Mouse (Mus musculus): ENCODE results near the gene Csrnp3. TPM values are rescaled to one million over a fixed set of nuclear protein-coding genes. Genes with fewer than 3 reads are reported as not detected.
A peak's percentile ranks its signal among the peaks of the same experiment; 100 is the strongest.

Csrnp3 gene
- polyA plus RNA-seq, 1 experiment from 2014 or later, result 0.42 TPM

DNA sequence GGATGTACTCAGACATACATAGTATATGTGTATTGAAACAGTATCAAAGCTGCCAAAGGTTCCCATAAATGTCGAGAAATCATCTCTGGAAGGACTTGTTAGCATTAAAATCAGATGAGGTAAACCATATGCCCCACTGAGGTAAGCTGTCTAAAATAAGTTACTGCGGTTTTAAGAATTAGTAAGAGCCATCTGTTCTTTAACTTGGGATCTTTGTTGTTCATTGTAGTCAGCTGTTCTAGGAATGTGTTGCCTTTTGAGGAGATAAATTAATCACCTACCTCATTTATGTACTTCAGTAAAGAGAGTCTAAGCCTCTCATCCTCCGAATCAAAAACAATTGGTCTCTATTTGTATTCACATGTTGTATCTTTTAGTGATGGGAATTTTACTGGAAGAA is 83.7 kb downstream of the Csrnp3 start:
- TF ChIP-seq CTCF (IDR thresholded peaks at IDR 0.05; ENCODE audit: low read depth), result no peak

DNA sequence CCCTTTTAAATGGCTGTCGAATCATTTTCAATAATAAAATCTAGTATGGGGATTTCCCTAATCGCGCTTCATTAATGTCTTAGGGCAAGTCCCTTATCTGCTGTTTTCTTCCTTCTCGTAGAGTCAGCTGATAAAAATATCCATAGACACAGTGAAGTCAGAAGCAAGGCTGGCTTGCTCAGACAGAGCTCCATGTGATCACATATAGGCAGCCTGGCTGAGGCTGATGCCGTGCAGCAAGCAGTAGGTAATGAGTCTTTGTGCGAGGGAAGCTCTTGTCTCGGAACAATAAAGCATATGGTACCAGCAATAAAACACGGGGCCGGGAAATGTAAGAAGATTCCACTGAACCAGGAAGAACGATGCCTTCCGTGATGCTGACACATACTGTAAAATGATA is 84.4 kb downstream of the Csrnp3 start:
- DNase-seq (ENCODE audit: low spot score), result no peak
- no peaks in the 10 kb centered on the region for H3K9me3 ChIP-seq (ENCODE audit: control insufficient read depth, low read length)
- no peak overlapping the region for H3K4me3 ChIP-seq (ENCODE audit: low read depth, low read length)
- H3K9ac ChIP-seq (ENCODE audit: low read length), result no peak overlapping the region
- no peak for ATAC-seq (ENCODE audit: low FRiP score, low TSS enrichment)
- 68% methylated on average over 11 of the region's 11 CpGs for WGBS
- no peak overlapping the region for H3K27ac ChIP-seq (replicated peaks)
- TF ChIP-seq CTCF (IDR thresholded peaks at IDR 0.05; ENCODE audit: low read depth), result no peak
- no peak for TF ChIP-seq EP300 (optimal IDR thresholded peaks at IDR 0.05)
- no peaks in the 10 kb centered on the region for H3K27me3 ChIP-seq (ENCODE audit: control insufficient read depth, insufficient read depth, low read length)
- no peaks in the 10 kb centered on the region for H3K4me1 ChIP-seq (replicated peaks; ENCODE audit: control insufficient read depth, insufficient read depth)
- no peak overlapping the region for H3K4me2 ChIP-seq (replicated peaks; ENCODE audit: low read depth)
- H3K36me3 ChIP-seq (ENCODE audit: control insufficient read depth, insufficient read depth, low read length), result no peaks in the 10 kb centered on the region

More for the DNA sequence above, 83.7 kb downstream of the Csrnp3 start:
- Histone ChIP-seq H3K4me3 (ENCODE audit: low read depth, low read length) (no peak overlapping the region), H3K36me3 (ENCODE audit: control insufficient read depth, insufficient read depth, low read length) (no peaks in the 10 kb centered on the region), H3K27me3 (ENCODE audit: control insufficient read depth, insufficient read depth, low read length) (no peaks in the 10 kb centered on the region), H3K4me2 (replicated peaks; ENCODE audit: low read depth) (no peak overlapping the region), H3K9me3 (ENCODE audit: control insufficient read depth, low read length) (no peaks in the 10 kb centered on the region), H3K9ac (ENCODE audit: low read length) (no peak overlapping the region), H3K4me1 (replicated peaks; ENCODE audit: control insufficient read depth, insufficient read depth) (no peaks in the 10 kb centered on the region), H3K27ac (replicated peaks) (no peak overlapping the region)
- no peak for ATAC-seq (ENCODE audit: low FRiP score, low TSS enrichment)
- DNase-seq (ENCODE audit: low spot score), result no peak
- WGBS, result 51% methylated on average over 3 of the region's 3 CpGs

DNA sequence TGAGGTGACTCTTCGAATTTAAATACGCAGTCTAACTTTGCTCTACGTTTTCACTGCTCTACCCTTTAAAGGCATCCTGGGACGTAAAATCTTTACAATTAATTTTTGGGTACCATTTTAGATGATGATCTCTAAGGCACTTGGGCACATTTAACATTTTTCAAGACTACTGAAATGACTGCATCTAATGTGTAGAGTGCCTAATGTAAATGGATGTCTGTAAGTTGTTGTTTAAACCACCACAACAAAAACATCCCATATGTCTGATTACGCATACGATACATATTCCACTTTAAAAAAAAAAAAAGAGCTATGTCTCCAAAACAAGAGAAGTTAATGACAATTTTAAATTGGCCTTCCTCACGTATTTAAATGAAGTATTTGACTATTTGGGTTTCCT is 85.7 kb downstream of the Csrnp3 start:
- Histone ChIP-seq H3K9ac (ENCODE audit: low read length) (no peak overlapping the region), H3K9me3 (ENCODE audit: control insufficient read depth, low read length) (no peaks in the 10 kb centered on the region), H3K27ac (replicated peaks) (no peak overlapping the region), H3K4me1 (replicated peaks; ENCODE audit: control insufficient read depth, insufficient read depth) (no peaks in the 10 kb centered on the region), H3K27me3 (ENCODE audit: control insufficient read depth, insufficient read depth, low read length) (no peaks in the 10 kb centered on the region), H3K4me3 (ENCODE audit: low read depth, low read length) (peak overlapping the region; percentile 38), H3K36me3 (ENCODE audit: control insufficient read depth, insufficient read depth, low read length) (no peaks in the 10 kb centered on the region), H3K4me2 (replicated peaks; ENCODE audit: low read depth) (peak overlapping the region; percentile 72)
- TF ChIP-seq EP300 (optimal IDR thresholded peaks at IDR 0.05) (no peak), CTCF (IDR thresholded peaks at IDR 0.05; ENCODE audit: low read depth) (no peak)
- WGBS, result 73% methylated on average over 7 of the region's 7 CpGs
- ATAC-seq (ENCODE audit: low FRiP score, low TSS enrichment) (no peak), DNase-seq (ENCODE audit: low spot score) (no peak)

DNA sequence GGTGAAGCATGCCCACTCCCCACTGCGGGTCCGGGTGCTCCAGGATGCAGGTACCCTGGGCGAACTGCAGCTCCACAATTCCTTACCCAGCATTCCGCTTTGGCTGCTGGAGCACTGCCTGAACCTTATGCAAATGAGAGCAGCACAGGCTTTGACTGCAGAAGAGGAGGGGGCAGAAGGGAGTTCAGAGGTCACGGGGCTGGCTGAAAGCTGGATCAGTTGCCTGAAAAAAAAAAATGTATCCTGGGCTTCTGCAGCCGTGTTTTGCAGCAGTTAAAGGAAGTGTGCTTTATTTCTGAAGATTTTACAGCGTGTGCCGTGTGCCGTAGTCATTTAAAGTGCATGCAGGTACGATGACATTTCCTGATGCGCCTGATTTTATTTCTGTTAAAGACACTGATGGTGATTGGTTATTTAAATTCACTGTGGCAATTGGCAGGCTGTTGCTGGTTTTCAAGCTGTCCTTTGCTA is 86.3 kb downstream of the Csrnp3 start:
- no peaks in the 10 kb centered on the region for H3K4me1 ChIP-seq (replicated peaks; ENCODE audit: control insufficient read depth, insufficient read depth)
- TF ChIP-seq CTCF (IDR thresholded peaks at IDR 0.05; ENCODE audit: low read depth) (no peak), EP300 (optimal IDR thresholded peaks at IDR 0.05) (no peak)
- H3K9ac ChIP-seq (ENCODE audit: low read length), result peak overlapping the region; percentile 28; the same call in 1 of the 2 replicates
- ATAC-seq (ENCODE audit: low FRiP score, low TSS enrichment), result no peak
- 6% methylated on average over 11 of the region's 11 CpGs for WGBS
- no peak overlapping the region for H3K27ac ChIP-seq (replicated peaks)
- peak overlapping the region; percentile 72 for H3K4me2 ChIP-seq (replicated peaks; ENCODE audit: low read depth)
- H3K4me3 ChIP-seq (ENCODE audit: low read depth, low read length), result peak overlapping the region; percentile 38
- no peaks in the 10 kb centered on the region for H3K27me3 ChIP-seq (ENCODE audit: control insufficient read depth, insufficient read depth, low read length)
- peak; percentile 35 for DNase-seq (ENCODE audit: low spot score)
- H3K9me3 ChIP-seq (ENCODE audit: control insufficient read depth, low read length), result no peaks in the 10 kb centered on the region
- no peaks in the 10 kb centered on the region for H3K36me3 ChIP-seq (ENCODE audit: control insufficient read depth, insufficient read depth, low read length)

DNA sequence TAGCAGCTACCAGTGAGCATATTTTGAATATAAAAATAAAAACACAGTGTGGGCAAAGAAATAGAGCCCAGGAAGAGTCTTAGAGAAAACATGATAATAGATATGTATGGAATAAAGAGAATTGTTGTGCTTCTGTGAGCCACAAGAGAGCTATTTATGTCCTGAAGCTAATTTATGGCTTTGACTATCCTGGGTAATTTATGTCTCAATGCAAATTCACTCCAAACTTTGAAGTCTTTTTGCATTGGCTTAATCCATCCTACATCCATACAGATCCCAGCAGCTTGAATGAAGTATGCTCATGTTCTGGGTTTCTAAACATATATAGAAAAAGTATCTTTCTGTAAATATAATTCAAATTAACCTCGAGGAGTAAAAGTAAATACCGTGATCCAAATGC is 88.5 kb downstream of the Csrnp3 start:
- no peak for ATAC-seq (ENCODE audit: low FRiP score, low TSS enrichment)
- DNase-seq (ENCODE audit: low spot score), result no peak
- Histone ChIP-seq H3K9me3 (ENCODE audit: control insufficient read depth, low read length) (no peaks in the 10 kb centered on the region), H3K4me3 (ENCODE audit: low read depth, low read length) (no peak overlapping the region), H3K27ac (replicated peaks) (no peak overlapping the region), H3K9ac (ENCODE audit: low read length) (no peak overlapping the region), H3K36me3 (ENCODE audit: control insufficient read depth, insufficient read depth, low read length) (no peaks in the 10 kb centered on the region), H3K4me2 (replicated peaks; ENCODE audit: low read depth) (no peak overlapping the region), H3K27me3 (ENCODE audit: control insufficient read depth, insufficient read depth, low read length) (no peaks in the 10 kb centered on the region), H3K4me1 (replicated peaks; ENCODE audit: control insufficient read depth, insufficient read depth) (no peaks in the 10 kb centered on the region)
- WGBS, result 24% methylated on average over 2 of the region's 2 CpGs
- TF ChIP-seq CTCF (IDR thresholded peaks at IDR 0.05; ENCODE audit: low read depth) (no peak), EP300 (optimal IDR thresholded peaks at IDR 0.05) (no peak)

DNA sequence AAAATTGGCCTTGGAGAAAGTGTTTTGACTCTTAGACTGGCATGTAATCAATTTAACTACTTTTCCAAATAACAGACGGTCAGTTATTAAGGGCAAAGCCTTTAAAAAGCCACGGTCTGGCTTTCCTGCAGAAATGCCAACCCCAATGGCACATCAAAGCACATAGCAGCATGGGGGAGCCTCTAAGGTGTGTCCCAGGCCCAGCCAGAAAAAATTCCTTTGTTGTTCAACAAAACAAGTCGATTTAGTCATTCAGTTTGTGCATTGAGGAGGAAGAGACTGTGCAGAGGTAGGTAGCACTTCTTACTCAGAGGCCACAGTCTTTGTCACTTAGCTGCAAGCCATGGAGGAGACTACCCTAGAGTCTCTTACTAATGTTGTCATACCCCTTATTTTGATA is 93.3 kb downstream of the Csrnp3 start:
- Histone ChIP-seq H3K27me3 (ENCODE audit: control insufficient read depth, insufficient read depth, low read length) (no peaks in the 10 kb centered on the region), H3K4me2 (replicated peaks; ENCODE audit: low read depth) (no peak overlapping the region), H3K36me3 (ENCODE audit: control insufficient read depth, insufficient read depth, low read length) (no peaks in the 10 kb centered on the region), H3K9me3 (ENCODE audit: control insufficient read depth, low read length) (no peaks in the 10 kb centered on the region), H3K4me3 (ENCODE audit: low read depth, low read length) (no peak overlapping the region), H3K9ac (ENCODE audit: low read length) (no peak overlapping the region), H3K27ac (replicated peaks) (no peak overlapping the region), H3K4me1 (replicated peaks; ENCODE audit: control insufficient read depth, insufficient read depth) (no peaks in the 10 kb centered on the region)
- ATAC-seq (ENCODE audit: low FRiP score, low TSS enrichment) (no peak), DNase-seq (ENCODE audit: low spot score) (no peak)
- WGBS, result 37% methylated on average over 3 of the region's 3 CpGs
- TF ChIP-seq EP300 (optimal IDR thresholded peaks at IDR 0.05) (no peak), CTCF (IDR thresholded peaks at IDR 0.05; ENCODE audit: low read depth) (no peak)

Data from stomach, postnatal 0 days (tissue).